Mouse (Mus musculus): ENCODE measurements around the gene Sergef.

Sergef gene

GRCm38 (mm10) chr7:46575897-46576296 is 63.7 kb downstream of the Sergef start:
- DNase-seq (ENCODE audit: low spot score), result no peak

DNA sequence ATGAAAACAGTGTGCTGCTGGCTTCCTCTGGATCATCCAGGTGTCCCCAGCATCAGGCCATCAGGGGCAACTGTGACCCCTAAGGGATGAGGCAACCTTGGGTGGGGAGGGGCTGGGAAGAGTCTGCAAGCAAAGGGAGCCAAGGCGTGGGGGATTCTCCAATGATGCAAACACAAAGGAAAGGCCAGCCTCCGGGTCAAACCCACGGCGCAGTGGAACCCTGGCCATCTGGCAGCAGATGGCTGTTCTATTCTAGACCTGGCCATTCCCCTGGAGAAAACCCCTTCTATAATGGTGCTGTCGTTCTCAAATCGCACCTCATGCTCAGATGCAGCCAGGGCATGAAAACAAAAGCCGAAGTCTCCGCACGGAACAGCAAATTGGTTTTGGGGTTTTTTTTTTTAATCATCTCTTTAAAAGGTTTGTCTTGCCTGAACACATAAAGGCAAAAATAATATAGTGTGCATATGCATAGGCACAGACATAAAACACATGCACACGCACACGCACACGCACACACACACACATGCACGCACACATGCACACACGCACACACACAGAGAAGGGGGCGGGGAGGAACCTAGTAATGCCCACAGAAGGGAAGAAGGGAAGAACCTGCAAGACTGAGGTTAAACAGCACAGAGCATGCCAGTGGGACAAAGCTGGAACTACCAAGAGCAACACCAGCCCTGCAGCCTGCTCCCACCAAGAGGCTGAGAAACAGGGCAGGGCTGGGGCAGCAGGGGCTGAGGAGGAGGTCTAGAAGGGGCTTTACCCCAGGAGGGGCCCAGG is 66.6 kb downstream of the Sergef start:
- no peak for DNase-seq (ENCODE audit: low spot score)

- peak; percentile 54 for DNase-seq (ENCODE audit: low spot score)
These were observed 70.1 kb downstream of the Sergef start for GRCm38 (mm10) chr7:46569509-46569908.

- DNase-seq (ENCODE audit: low spot score), result no peak
These were observed 73.1 kb downstream of the Sergef start for GRCm38 (mm10) chr7:46566318-46567007.

DNA sequence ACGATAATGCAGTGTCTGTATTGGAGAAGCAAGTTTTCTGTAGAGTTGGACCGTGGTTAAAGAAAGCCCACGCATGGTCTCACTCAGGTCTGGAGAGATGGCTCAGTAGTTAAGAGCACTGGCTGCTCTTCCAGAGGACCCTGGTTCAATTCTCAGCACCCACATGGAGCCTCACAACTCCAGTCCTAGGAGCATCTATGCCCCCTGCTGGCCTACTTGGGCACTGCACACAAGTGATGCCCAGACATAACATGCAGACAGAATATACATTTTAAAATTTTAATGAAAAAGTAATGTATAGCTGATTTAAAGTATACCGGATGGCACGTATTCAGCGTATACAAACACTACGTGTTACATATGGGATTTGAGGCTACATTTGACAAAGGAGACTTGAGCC is 74.2 kb downstream of the Sergef start:
- no peak for DNase-seq (ENCODE audit: low spot score)

DNA sequence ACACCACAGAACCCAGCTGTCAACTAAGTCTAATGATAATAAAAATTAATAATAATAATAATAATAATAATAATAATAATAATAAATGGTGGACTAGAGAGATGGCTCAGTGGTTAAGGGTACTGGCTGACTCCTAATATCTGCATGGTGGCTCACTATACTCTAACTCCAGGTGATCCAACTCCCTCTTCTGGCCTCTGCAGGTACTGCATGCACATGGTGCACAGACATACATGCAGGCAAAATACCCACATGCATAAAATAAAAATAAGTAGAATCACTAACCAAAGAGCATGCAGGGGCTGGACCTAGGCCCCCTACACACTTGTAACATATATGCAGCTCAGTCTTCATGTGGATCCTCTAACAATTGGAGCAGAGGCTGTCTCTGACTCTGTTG is 75.8 kb downstream of the Sergef start:
- DNase-seq (ENCODE audit: low spot score), result no peak

GRCm38 (mm10) chr7:46560061-46560460 is 79.5 kb downstream of the Sergef start:
- no peak for DNase-seq (ENCODE audit: low spot score)

DNA sequence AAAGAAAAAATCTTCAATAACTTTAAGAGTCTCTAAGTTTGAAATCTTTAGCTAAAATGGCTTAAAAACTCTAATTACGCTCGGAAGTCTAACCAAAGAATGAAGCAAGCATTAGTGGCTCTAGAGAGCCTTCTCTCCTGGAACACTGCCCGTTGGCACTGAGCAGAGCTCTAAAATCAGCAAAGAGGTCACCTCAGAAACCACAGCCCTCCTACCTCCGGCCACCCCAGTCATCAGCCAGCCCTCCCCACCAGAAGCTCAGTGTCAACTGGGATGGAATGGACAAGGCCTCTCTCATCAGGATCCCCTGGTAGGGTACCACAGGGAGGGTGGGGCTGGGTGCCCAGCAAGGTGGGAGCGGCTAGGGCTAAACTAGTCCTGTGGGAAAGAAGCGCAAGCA is 80.0 kb downstream of the Sergef start:
- peak; percentile 63 for DNase-seq (ENCODE audit: low spot score)

DNA sequence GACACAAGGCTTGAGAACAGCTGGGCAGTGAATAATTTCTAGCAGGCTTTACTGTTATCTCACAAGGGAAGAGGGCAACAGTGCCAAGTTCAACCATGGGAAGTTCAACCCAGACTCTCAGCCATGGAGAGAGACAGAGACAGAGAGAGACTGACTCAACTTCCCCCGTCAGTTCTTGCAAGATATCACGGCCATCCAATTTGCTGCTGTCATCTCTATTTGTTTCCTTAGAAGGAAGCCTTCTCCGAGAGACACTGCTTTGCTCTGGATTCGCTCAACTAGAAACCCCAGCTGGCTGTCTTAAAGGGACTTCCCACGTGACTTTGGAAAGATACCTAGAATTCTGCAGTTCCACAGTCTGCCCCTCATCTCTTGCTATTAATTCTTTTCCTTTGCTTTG is 80.6 kb downstream of the Sergef start:
- DNase-seq (ENCODE audit: low spot score), result no peak

- DNase-seq (ENCODE audit: low spot score), result no peak
These were observed 81.6 kb downstream of the Sergef start for GRCm38 (mm10) chr7:46557996-46558395.

DNA sequence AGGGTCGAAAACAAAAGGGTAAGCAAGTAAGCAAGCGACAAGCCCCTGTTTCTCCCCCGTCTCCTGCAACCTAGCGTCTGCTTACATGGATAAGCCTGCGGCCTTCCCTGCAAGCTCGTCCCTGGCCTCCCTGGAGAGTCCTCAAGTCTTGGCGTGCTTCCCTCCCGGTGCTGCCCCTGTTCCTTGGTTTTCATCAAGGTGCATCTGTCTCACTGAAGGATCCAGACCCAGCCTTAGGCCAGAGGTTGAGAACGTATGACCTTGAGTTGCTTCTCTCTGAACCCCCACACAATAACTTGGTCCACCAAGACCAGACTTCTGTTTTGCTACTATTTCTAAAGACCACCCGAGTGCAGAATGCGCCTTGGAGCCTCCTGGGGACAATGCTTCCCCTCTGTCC is 82.2 kb downstream of the Sergef start:
- DNase-seq (ENCODE audit: low spot score), result no peak

DNA sequence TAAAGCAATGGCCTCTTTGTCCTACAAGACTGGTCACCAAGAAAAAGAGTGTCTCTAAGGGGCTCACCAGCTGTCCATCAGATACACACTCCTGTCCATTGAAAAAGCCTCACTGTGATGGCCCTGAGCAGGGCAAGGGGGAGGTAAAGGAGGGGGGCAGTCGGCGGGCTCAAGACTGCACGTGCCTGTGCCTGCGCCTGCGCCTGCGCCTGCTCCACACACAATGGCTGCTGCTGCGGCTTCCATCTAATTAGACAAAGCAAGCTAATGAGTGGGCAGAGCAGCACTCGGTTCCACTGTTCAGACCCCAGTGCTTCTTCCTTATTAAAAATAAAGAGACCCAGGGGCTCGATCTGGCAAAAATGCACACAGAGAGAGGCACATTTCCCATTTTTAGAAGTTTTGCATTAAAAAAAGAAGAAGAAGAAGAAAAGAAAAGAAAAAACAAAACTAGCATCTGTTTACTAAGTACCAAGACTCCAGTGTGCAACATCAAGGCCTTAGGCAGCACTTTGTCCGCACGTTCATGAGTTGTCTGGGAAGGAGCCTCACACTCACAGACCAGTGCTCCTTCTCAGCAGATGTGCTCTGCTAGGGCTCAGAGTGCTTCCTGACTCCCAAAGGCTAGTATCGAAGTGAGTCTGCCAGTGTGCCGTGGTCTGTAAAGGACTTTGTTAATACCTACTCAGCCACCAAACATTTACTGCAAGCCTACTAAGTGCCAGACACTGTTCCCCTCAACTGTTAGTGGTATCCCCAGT is 83.1 kb downstream of the Sergef start:
- no peak for DNase-seq (ENCODE audit: low spot score)

GRCm38 (mm10) chr7:46555731-46556130 is 83.9 kb downstream of the Sergef start:
- no peak for DNase-seq (ENCODE audit: low spot score)

DNA sequence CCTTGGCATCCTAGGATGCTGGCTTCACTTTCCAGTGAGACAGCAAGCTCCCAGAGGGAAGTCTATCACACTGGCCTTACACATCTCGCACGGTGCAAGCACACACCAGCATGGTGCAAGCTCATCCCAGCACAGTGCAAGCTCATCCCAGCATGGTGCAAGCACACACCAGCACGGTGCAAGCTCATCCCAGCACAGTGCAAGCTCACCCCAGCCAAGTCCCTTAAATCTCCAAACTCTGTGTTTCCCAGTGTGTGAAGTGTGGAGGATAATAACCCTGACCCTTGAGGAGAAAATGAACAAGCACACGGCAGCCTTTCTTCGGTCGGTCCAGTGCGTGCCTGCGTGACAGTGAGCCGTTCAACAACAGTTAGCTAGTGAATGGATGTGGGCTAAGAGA is 84.8 kb downstream of the Sergef start:
- no peak for DNase-seq (ENCODE audit: low spot score)

- DNase-seq (ENCODE audit: low spot score), result peak; percentile 84
These were observed 85.6 kb downstream of the Sergef start for GRCm38 (mm10) chr7:46554003-46554402.

DNA sequence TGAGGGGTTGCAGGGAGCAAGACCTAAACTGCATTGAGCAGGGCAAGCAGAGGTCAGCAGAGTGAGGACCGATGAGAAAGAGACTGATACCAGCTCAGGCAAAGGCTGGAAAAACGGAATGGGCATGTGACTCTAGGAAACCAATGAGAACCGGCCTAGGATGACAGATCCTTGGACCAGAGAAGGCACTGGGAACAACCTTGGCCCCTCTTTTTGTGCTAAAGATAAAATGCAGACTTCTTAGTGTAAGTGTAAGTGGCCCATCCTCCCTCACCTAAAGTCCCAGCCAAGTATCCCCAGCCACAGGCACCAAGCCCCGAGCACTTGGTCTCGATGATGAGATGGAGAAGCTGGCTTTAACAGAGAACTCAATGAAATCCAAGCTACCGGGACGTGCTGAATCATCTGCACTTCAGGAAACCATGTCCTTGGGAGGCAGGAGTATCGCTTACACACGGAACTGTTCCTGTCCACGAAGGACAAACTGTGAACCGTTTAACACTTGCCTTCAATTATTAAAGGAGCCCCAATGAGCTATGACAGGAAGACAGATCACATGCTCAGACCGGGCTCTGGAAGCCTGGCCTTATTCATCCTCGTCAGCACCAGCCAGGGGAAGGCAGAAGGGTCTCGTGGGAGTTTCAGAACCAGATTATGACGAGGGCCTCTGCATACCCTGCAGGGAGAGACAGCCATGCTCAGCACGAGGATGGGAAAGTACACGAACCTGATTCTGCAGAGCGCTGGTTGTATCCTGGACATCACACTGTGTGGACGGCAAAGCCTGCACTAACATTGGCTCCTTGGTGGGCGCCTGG is 87.5 kb downstream of the Sergef start:
- no peak for DNase-seq (ENCODE audit: low spot score)

DNA sequence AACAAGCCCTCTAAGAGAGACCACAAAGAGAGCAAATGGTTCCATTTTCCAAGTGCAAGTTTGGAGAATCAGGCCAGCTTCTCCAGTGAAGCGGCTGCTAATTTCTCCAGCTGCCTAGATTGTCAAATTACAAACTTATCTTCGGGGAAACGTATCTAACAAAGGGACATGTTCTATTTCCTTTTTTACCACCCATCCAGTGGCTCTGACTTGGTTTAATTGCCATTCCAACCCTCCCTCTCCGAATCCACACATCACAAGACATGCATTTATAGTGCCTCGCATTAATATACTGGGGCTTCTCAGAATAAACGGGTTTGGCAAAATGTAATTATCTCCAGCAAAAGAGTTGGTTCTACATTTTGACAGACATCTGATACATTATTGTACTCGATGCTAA is 88.4 kb downstream of the Sergef start:
- no peak for DNase-seq (ENCODE audit: low spot score)

DNA sequence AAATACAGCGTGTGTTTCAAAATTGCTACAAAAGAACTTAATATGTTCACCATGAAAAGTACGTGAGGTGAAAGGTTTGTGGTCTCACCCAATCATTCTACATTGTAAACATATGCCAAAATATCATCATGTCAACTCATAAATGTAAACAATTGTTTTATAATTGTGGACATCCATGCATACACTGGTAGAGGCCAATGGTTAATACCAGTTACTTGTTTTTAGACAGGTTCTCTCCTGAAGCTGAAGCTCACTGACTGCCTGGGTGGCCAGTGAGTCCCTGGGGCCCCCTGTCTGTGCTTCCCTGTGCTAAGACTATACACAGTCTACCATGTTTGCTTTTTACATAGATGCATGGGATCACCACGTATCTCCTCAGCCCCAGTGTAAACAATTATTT is 91.5 kb downstream of the Sergef start:
- DNase-seq (ENCODE audit: low spot score), result no peak

DNA sequence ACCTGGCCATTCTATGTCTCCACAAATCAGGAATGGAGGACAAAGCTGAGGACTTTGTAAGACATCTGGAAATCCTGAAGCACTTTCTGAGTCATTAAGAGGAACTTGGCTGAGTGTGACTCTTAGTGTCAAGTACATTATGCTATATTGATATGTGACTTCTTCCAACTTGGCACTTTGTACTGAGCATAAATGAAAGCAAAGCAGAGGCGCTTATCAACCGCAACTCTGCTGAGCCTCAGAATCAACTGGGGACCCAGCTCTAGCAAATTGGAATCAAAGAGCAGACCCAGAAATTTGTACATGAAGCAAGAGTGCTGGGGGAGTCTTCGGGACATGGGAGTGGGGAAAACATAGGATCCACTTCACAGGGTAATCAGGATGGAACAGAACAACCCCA is 92.0 kb downstream of the Sergef start:
- no peak for DNase-seq (ENCODE audit: low spot score)

DNA sequence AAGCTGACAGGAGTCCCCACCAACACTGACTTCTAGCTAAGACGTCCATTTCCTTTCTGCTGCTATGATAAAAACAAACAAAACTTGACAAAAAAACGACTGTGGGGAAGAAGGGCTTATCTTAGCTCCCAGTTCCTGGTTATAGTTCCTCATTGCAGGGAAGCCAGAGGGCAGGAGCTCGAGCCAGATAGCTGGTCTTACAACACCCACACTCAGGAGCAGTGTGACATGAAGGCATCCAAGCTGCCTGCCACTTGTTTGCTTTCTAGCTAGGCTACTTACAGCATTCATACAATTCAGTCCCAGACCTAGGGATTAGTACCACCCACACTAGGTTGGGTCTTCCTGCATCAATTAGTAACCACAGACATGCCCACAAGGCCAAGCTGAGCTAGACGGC is 93.1 kb downstream of the Sergef start:
- DNase-seq (ENCODE audit: low spot score), result peak; percentile 38

GRCm38 (mm10) chr7:46544195-46544641 is 95.4 kb downstream of the Sergef start:
- DNase-seq (ENCODE audit: low spot score), result no peak

DNA sequence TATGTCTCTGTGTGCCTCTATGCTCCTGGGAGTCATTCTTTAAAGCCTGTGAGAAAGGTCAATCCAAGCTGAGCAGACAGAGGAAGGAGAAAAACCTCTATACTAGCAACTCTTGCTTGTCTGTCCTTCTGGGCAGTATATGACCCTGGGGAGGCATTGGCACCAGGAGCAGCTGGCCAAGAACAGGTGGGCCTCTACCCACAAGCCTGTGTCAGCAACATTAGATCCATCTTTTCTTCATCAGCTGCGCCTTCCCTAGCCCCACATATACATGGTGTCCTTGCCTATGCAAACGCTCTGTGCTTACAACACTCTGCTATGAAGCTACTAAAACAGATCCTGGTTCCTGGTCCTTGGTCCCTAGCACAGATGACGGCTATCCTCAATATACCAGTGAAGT is 97.5 kb downstream of the Sergef start:
- no peak for DNase-seq (ENCODE audit: low spot score)

Measured in adipocyte (in vitro differentiated cells).